ENCODE assay signal across 22 mouse cellular contexts in the genomic region with DNA sequence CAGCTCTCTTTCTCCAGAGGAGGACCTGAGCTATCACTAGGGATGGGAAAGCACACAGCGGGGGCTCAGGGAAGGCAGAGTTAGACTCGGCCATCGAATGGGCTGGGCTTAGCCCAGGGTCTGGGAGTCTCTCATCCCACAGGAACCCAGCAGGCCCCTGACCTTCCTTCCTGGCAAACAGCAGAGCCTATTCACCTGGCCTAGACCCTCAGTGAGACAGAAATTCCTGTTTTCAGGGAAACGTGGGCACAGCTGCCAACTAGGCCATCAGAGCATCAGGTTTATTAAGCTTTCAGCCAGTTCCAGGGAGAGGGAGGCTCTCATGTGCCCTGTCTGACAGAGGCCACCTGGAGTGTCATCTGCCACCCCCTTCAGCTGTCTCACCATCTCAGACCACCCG. TPM values are rescaled to one million over a fixed set of nuclear protein-coding genes. Genes with fewer than 3 reads are reported as not detected.
DNase-seq lines count a peak whose midpoint lies in the region; ATAC-seq lines count a peak whose summit lies in the region.
"Had no signal": no experiment of that assay in that cellular context is flagged by ENCODE, and none has a peak within 500 bp of the region (broad histone marks: within the 10 kb centered on the region; RNA-seq: fewer than 3 reads in every experiment).

No protein-coding gene starts in this region.

- no peak for ATAC-seq in heart, embryonic 11.5 days (replicated peaks; ENCODE audit: insufficient number of reproducible peaks, low FRiP score, low TSS enrichment)
- ATAC-seq in kidney, embryonic 15.5 days (replicated peaks; ENCODE audit: low FRiP score) = no peak
- no peak for ATAC-seq in intestine, embryonic 15.5 days
- ATAC-seq: CD4-positive, CD25-positive, alpha-beta regulatory T cell, adult 4 months; forebrain, embryonic 15.5 days had no signal

- no peaks in the 10 kb centered on the region; the same call in 1 of the 2 replicates for H3K36me3 ChIP-seq in heart, embryonic 11.5 days (ENCODE audit: control insufficient read depth, insufficient read depth, low read length)
- peaks cover 30% of the 10 kb centered on the region for H3K36me3 ChIP-seq in kidney, embryonic 15.5 days
- H3K36me3 ChIP-seq in embryonic facial prominence, embryonic 10.5 days (replicated peaks) = no peaks in the 10 kb centered on the region
- peaks cover 2% of the 10 kb centered on the region; the same call in 1 of the 2 replicates for H3K36me3 ChIP-seq in intestine, embryonic 15.5 days
- H3K36me3 ChIP-seq: embryonic facial prominence, embryonic 15.5 days; forebrain, embryonic 15.5 days; liver, embryonic 15.5 days; midbrain, embryonic 12.5 days had no signal

- H3K27ac ChIP-seq in heart, embryonic 11.5 days (ENCODE audit: low read depth, low read length) = peak overlapping the region; percentile 10; the same call in 1 of the 2 replicates
- peak overlapping the region; percentile 85 for H3K27ac ChIP-seq in kidney, embryonic 15.5 days
- peak overlapping the region; percentile 48 for H3K27ac ChIP-seq in embryonic facial prominence, embryonic 10.5 days (replicated peaks)
- H3K27ac ChIP-seq in intestine, embryonic 15.5 days = peak overlapping the region; percentile 92; the same call in 1 of the 2 replicates
- H3K27ac ChIP-seq: embryonic facial prominence, embryonic 15.5 days; forebrain, embryonic 15.5 days; liver, embryonic 15.5 days; midbrain, embryonic 12.5 days had no signal

- no peak overlapping the region for H3K4me3 ChIP-seq in heart, embryonic 11.5 days (ENCODE audit: low read depth, low read length)
- no peak overlapping the region for H3K4me3 ChIP-seq in kidney, embryonic 15.5 days (replicated peaks)
- H3K4me3 ChIP-seq in embryonic facial prominence, embryonic 10.5 days = no peak overlapping the region
- no peak overlapping the region for H3K4me3 ChIP-seq in intestine, embryonic 15.5 days (replicated peaks)
- H3K4me3 ChIP-seq: embryonic facial prominence, embryonic 15.5 days; forebrain, embryonic 15.5 days; liver, embryonic 15.5 days; midbrain, embryonic 12.5 days; myocyte had no signal

- intact Hi-C loops in heart, postnatal 36 days (cut with DNase I) = no loop called here
- intact Hi-C loops in left cerebral cortex, postnatal 10 days (cut with DNase I) = no loop called here

- H3K4me1 ChIP-seq in heart, embryonic 11.5 days (ENCODE audit: control insufficient read depth, insufficient read depth, low read length) = peaks cover 31% of the 10 kb centered on the region
- H3K4me1 ChIP-seq in kidney, embryonic 15.5 days = peaks cover 61% of the 10 kb centered on the region
- peaks cover 64% of the 10 kb centered on the region for H3K4me1 ChIP-seq in embryonic facial prominence, embryonic 10.5 days
- H3K4me1 ChIP-seq in intestine, embryonic 15.5 days (replicated peaks) = peaks cover 36% of the 10 kb centered on the region

- H3K9ac ChIP-seq in heart, embryonic 11.5 days (ENCODE audit: low read depth, low read length) = no peak overlapping the region
- no peak overlapping the region for H3K9ac ChIP-seq in kidney, embryonic 15.5 days
- H3K9ac ChIP-seq in intestine, embryonic 15.5 days = no peak overlapping the region
- H3K9ac ChIP-seq: embryonic facial prominence, embryonic 15.5 days; forebrain, embryonic 15.5 days; liver, embryonic 15.5 days; midbrain, embryonic 12.5 days had no signal

- 25% methylated on average over 5 of the region's 5 CpGs for WGBS in heart, embryonic 11.5 days (ENCODE audit: insufficient replicate concordance)
- WGBS in kidney, embryonic 15.5 days = 37% methylated on average over 5 of the region's 5 CpGs
- 29% methylated on average over 5 of the region's 5 CpGs for WGBS in embryonic facial prominence, embryonic 10.5 days
- 40% methylated on average over 5 of the region's 5 CpGs for WGBS in intestine, embryonic 15.5 days

- no peaks in the 10 kb centered on the region for H3K9me3 ChIP-seq in heart, embryonic 11.5 days (replicated peaks; ENCODE audit: control insufficient read depth, low read length)
- no peaks in the 10 kb centered on the region for H3K9me3 ChIP-seq in kidney, embryonic 15.5 days (replicated peaks)
- H3K9me3 ChIP-seq in embryonic facial prominence, embryonic 10.5 days = no peaks in the 10 kb centered on the region
- no peaks in the 10 kb centered on the region for H3K9me3 ChIP-seq in intestine, embryonic 15.5 days
- H3K9me3 ChIP-seq: embryonic facial prominence, embryonic 15.5 days; forebrain, embryonic 15.5 days; liver, embryonic 15.5 days; midbrain, embryonic 12.5 days had no signal

- H3K27me3 ChIP-seq in heart, embryonic 11.5 days (ENCODE audit: control insufficient read depth, insufficient read depth, low read length) = no peaks in the 10 kb centered on the region
- no peaks in the 10 kb centered on the region for H3K27me3 ChIP-seq in kidney, embryonic 15.5 days
- 0 out of 2 replicates have a peak, but pooled peaks cover 12% of the 10 kb centered on the region for H3K27me3 ChIP-seq in embryonic facial prominence, embryonic 10.5 days (replicated peaks; ENCODE audit: low read depth, poor library complexity, severe bottlenecking)
- no peaks in the 10 kb centered on the region for H3K27me3 ChIP-seq in intestine, embryonic 15.5 days (replicated peaks)
- H3K27me3 ChIP-seq: embryonic facial prominence, embryonic 15.5 days; forebrain, embryonic 15.5 days; liver, embryonic 15.5 days; midbrain, embryonic 12.5 days had no signal

- DNase-seq in heart, postnatal 36 days = no peak
- no peak for DNase-seq in kidney, postnatal 36 days
- DNase-seq in embryonic facial prominence, embryonic 10.5 days (ENCODE audit: low spot score) = no peak
- DNase-seq in left cerebral cortex, postnatal 10 days (ENCODE audit: extremely low spot score in 1 of 2, low spot score in 2 of 2) = no peak
- DNase-seq in layer of hippocampus, postnatal 25 days (ENCODE audit: extremely low spot score in 1 of 2, low spot score in 1 of 2) = no peak
- DNase-seq: adrenal gland, adult 2 months; cerebellum, adult 2 months; kidney, adult 18-20 months; layer of hippocampus, adult 9-11 months; left cerebral cortex, postnatal 4 days; lung, postnatal 36 days; retina, postnatal 1 day had no signal

- no peak overlapping the region for H3K4me2 ChIP-seq in heart, embryonic 11.5 days
- no peak overlapping the region for H3K4me2 ChIP-seq in kidney, embryonic 15.5 days
- H3K4me2 ChIP-seq in intestine, embryonic 15.5 days (replicated peaks) = no peak overlapping the region
- H3K4me2 ChIP-seq: embryonic facial prominence, embryonic 15.5 days; forebrain, embryonic 15.5 days; liver, embryonic 15.5 days; midbrain, embryonic 12.5 days had no signal

RNA-seq across cellular contexts. Expression of a gene that starts 13.8 kb away (rescaled TPM):
- polyA plus RNA-seq in heart, embryonic 11.5 days (2014; fragmentation: Nextera tagmentation; extraction: Ambion mirVana) = 3.9 and 6.4 TPM in 2 replicates
- total RNA-seq in heart, postnatal 36 days (2021) = 10 to 100 TPM; 14.6 to 15.8 TPM
- polyA plus RNA-seq in kidney, embryonic 15.5 days (2015; fragmentation: Nextera tagmentation; extraction: Ambion mirVana) = 12.7 and 16.9 TPM in 2 replicates
- polyA plus RNA-seq in embryonic facial prominence, embryonic 10.5 days (2016; fragmentation: Nextera tagmentation; extraction: Ambion mirVana) = 3.6 and 3.7 TPM in 2 replicates
- polyA plus RNA-seq in intestine, embryonic 15.5 days (2015; fragmentation: Nextera tagmentation; extraction: Ambion mirVana) = 12.4 and 12.5 TPM in 2 replicates
- 1 to 10 TPM; 2.8 to 4.3 TPM for total RNA-seq in left cerebral cortex, postnatal 10 days (2021)
- total RNA-seq in layer of hippocampus, postnatal 25 days (2021) = 1 to 10 TPM; 2.7 to 3.8 TPM
- total RNA-seq: MEL had no signal

Comparison
In these comparisons a context has a peak if more than half of its experiments do, and no peak if none do; other contexts are left out.
1. H3K27ac ChIP-seq: peak in every context shown above with its lines; median percentile 92 in intestine, embryonic 15.5 days; 85 in kidney, embryonic 15.5 days; 48 in embryonic facial prominence, embryonic 10.5 days; 10 in heart, embryonic 11.5 days.